Mouse (Mus musculus): ENCODE measurements at regions not wholly inside any gene's neighbourhood (a gene's known extent, or its start where the extent isn't known, plus 50 kb on each side); places are given as distances from the start of the nearest gene placed in this dataset.

- H3K79me2 ChIP-seq (replicated peaks; ENCODE audit: control insufficient read depth, extremely low read depth, insufficient read depth, poor library complexity, severe bottlenecking), result no peaks in the 10 kb centered on the region
- no peak overlapping the region for H3K4me2 ChIP-seq (ENCODE audit: insufficient read depth, low read depth, poor library complexity, severe bottlenecking)
- H3K9ac ChIP-seq (ENCODE audit: insufficient read depth, low read depth), result no peak overlapping the region
- no peaks in the 10 kb centered on the region for H3K9me3 ChIP-seq (replicated peaks; ENCODE audit: low read length)
- dilution Hi-C loops (cut with MboI; ENCODE audit: extremely low pct_ligation_motif_present, extremely low pct_unique_long_range_greater_than_20kb, low sequenced_read_pairs), result no loop called here
- peak; percentile 24 for DNase-seq (ENCODE audit: extremely low read depth)
- no peak overlapping the region for H3K27ac ChIP-seq (ENCODE audit: insufficient read depth, low read depth)
- H3K4me3 ChIP-seq (replicated peaks in 1 of 3; ENCODE audit: low read depth in 2 of 3, low read length in 2 of 3, poor library complexity in 1 of 3), result no peak overlapping the region
- no peaks in the 10 kb centered on the region for H3K27me3 ChIP-seq (replicated peaks)
- H3K36me3 ChIP-seq (replicated peaks in 1 of 2; ENCODE audit: control insufficient read depth in 1 of 2, insufficient read depth in 1 of 2, low read length in 1 of 2), result no peaks in the 10 kb centered on the region
- no peaks in the 10 kb centered on the region for H3K4me1 ChIP-seq (ENCODE audit: control insufficient read depth in 1 of 2, insufficient read depth in 2 of 2)
- in situ Hi-C loops (cut with MboI; ENCODE audit: low pct_ligation_motif_present, low pct_unique_long_range_greater_than_20kb, low sequenced_read_pairs), result no loop called here
- TF ChIP-seq NRF1 (IDR thresholded peaks at IDR 0.05; ENCODE audit: low read depth, low read length) (no peak), MAFK (IDR thresholded peaks at IDR 0.05; ENCODE audit: insufficient replicate concordance, low read length) (no peak), RAD21 (IDR thresholded peaks at IDR 0.05; ENCODE audit: low read depth, low read length) (peak; percentile 42), CTCF (conservative IDR thresholded peaks at IDR 0.05 in 1 of 2, IDR thresholded peaks at IDR 0.05 in 1 of 2; ENCODE audit: low read depth in 2 of 2, low read length in 2 of 2) (peak in 1 of 2 experiments; percentile 42; a peak in 2 of 4 replicates)
These were observed 1595.1 kb upstream of the Pcdh10 start for GRCm38 (mm10) chr3:43783000-43783588.

GRCm38 (mm10) chr3:43784170-43784569, 1594.0 kb upstream of the Pcdh10 start:
- H3K4me3 ChIP-seq (replicated peaks in 1 of 3; ENCODE audit: low read depth in 2 of 3, low read length in 2 of 3, poor library complexity in 1 of 3), result no peak overlapping the region
- no peaks in the 10 kb centered on the region for H3K36me3 ChIP-seq (replicated peaks in 1 of 2; ENCODE audit: control insufficient read depth in 1 of 2, insufficient read depth in 1 of 2, low read length in 1 of 2)
- H3K4me2 ChIP-seq (ENCODE audit: insufficient read depth, low read depth, poor library complexity, severe bottlenecking), result no peak overlapping the region
- H3K27me3 ChIP-seq (replicated peaks), result no peaks in the 10 kb centered on the region
- H3K4me1 ChIP-seq (ENCODE audit: control insufficient read depth in 1 of 2, insufficient read depth in 2 of 2), result no peaks in the 10 kb centered on the region
- H3K79me2 ChIP-seq (replicated peaks; ENCODE audit: control insufficient read depth, extremely low read depth, insufficient read depth, poor library complexity, severe bottlenecking), result no peaks in the 10 kb centered on the region
- H3K27ac ChIP-seq (ENCODE audit: insufficient read depth, low read depth), result no peak overlapping the region
- dilution Hi-C loops (cut with MboI; ENCODE audit: extremely low pct_ligation_motif_present, extremely low pct_unique_long_range_greater_than_20kb, low sequenced_read_pairs) (no loop called here), in situ Hi-C loops (cut with MboI; ENCODE audit: low pct_ligation_motif_present, low pct_unique_long_range_greater_than_20kb, low sequenced_read_pairs) (no loop called here)
- H3K9me3 ChIP-seq (replicated peaks; ENCODE audit: low read length), result no peaks in the 10 kb centered on the region
- DNase-seq (ENCODE audit: extremely low read depth), result no peak
- H3K9ac ChIP-seq (ENCODE audit: insufficient read depth, low read depth), result no peak overlapping the region
- TF ChIP-seq MYC (IDR thresholded peaks at IDR 0.05; ENCODE audit: low read depth, low read length) (no peak), CHD2 (IDR thresholded peaks at IDR 0.05; ENCODE audit: low read length) (no peak), CTCF (conservative IDR thresholded peaks at IDR 0.05 in 1 of 2, IDR thresholded peaks at IDR 0.05 in 1 of 2; ENCODE audit: low read depth in 2 of 2, low read length in 2 of 2) (no peak), NRF1 (IDR thresholded peaks at IDR 0.05; ENCODE audit: low read depth, low read length) (no peak), ELF1 (IDR thresholded peaks at IDR 0.05; ENCODE audit: low read depth, low read length) (no peak)

All from CH12.LX (cell line).